Mouse (Mus musculus) lung, postnatal 14 days (tissue): ENCODE measurements around the gene Mtln.

Experiments
- DNase-seq: peaks from one replicate; pipeline ENCODE4 v3.0.0; 2021

The Mtln gene

DNA sequence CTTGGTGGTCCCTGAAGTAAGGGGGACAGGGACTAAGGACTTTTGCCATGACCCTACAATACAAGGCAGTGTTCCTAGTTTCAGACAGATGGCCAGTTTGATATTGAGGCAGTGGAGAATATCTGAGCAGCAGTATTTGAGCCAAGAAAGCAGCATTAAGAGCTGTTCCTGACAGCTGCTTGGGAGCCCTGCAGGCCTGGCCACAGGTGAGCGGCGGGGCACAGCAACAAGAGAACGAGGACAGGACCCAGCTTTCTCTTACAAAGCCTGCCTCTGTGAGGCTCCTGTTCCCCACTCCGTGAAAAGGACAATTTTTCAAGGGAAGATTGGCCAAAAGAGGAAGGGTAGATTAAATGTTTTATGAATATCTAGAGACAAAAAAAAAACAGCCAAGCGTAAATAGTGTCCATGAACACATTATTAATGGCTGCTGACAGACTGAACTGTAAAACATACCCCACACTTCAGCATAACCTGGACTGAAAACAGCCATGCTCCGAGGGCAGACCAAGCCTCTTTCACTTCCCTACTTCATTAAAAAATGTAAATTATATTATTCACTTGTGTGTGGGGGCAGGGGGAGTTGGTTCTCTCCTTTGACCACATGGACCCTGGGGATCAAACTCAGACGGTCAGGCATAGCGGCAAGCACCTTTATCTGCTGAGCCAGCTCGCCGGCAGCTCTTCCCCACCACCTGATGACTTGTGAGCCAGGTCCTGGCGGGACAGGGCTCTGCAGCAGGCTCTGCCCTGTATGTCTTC lies 40.3 kb downstream of the Mtln start:
- DNase-seq, result no peak

DNA sequence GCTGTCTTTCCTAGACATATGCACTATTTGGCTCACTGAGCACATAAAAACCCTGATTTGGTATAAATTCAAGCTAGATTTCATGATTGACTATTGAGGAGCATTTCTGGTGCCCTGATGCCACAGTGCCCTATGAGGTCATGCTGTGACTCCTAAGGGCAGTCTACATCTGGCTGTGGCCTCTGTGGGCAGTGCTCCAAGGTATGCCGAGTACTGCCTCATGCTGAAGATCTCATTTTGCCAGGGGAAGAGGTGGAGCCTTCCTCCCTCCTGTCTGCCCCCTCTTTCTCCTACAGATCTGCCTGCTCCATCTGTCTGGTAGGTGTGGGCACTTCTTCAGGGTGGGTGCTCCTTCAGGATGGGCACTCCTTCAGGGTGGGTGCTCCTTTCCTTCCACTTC lies 42.9 kb downstream of the Mtln start:
- DNase-seq, result no peak

- no peak for DNase-seq
Measured at GRCm38 (mm10) chr2:127748316-127748715, 44.0 kb downstream of the Mtln start.

- DNase-seq, result no peak
Measured at GRCm38 (mm10) chr2:127742637-127743036, 49.7 kb downstream of the Mtln start.
